Mouse (Mus musculus) lung, embryonic 14.5 days (tissue): ENCODE results near the gene Tmem242. TPM values are rescaled to one million over a fixed set of nuclear protein-coding genes. Genes with fewer than 3 reads are reported as not detected.

Experiments
- ATAC-seq: fragments of 200-750 bp; cut with Nextera tagmentation; 2 replicates; pipeline ENCODE4 v1.8.0; 2017; ENCODE audit warnings: mild to moderate bottlenecking, moderate TSS enrichment, moderate library complexity; ENCODE audit not compliant: insufficient read depth
- DNase-seq: peaks from one replicate; pipeline ENCODE4 v3.0.0-alpha.2; 2015
- H3K27ac ChIP-seq: fragments of 300-500 bp; sonication (generic); 2 replicates; pipeline ENCODE4 v1.5.1; 2014; ENCODE audit warnings: low read depth, mild to moderate bottlenecking, moderate library complexity
- H3K27me3 ChIP-seq: fragments of 300-500 bp; sonication (generic); 2 replicates; pipeline ENCODE4 v1.6.1; 2014; ENCODE audit warnings: low read length, control low read depth; ENCODE audit not compliant: insufficient read depth
- H3K36me3 ChIP-seq: fragments of 300-500 bp; sonication (generic); 2 replicates; pipeline ENCODE4 v1.6.1; 2014; ENCODE audit warnings: control low read depth; ENCODE audit not compliant: insufficient read depth
- H3K4me1 ChIP-seq: fragments of 300-500 bp; sonication (generic); 2 replicates; pipeline ENCODE4 v1.6.1; 2014; ENCODE audit warnings: antibody characterized with exemption, control low read depth; ENCODE audit not compliant: insufficient read depth
- H3K4me2 ChIP-seq: fragments of 300-500 bp; sonication (generic); 2 replicates; pipeline ENCODE4 v1.6.1; 2014; ENCODE audit warnings: mild to moderate bottlenecking
- H3K4me3 ChIP-seq: fragments of 300-500 bp; sonication (generic); 2 replicates; pipeline ENCODE4 v1.5.1; 2014; ENCODE audit warnings: low read depth, low read length
- H3K9ac ChIP-seq: fragments of 300-500 bp; sonication (generic); 2 replicates; pipeline ENCODE4 v1.6.1; 2014
- H3K9me3 ChIP-seq: fragments of 300-500 bp; sonication (generic); 2 replicates; pipeline ENCODE4 v1.6.1; 2016; ENCODE audit warnings: low read depth, low read length, control low read depth
- CTCF ChIP-seq: IDR thresholded peaks from 2 replicates; pipeline ENCODE4 v1.5.1; 2016; ENCODE audit warnings: antibody characterized with exemption, low read depth
- WGBS: fragments of 180-500 bp; shearing (Covaris S2); extraction: QIAGEN DNeasy Blood & Tissue Kit; methylation state at CpG from one replicate; pipeline ENCODE4 v1.1.7; 2014; 5-methylcytosine and 5-hydroxymethylcytosine counted together
- polyA plus RNA-seq: library from polyadenylated mRNA; unstranded; fragments of >200 nt; fragmentation: Nextera tagmentation; extraction: Ambion mirVana; gene quantifications from 2 replicates; pipeline ENCODE4 v1.2.1, GENCODE M21; 2014

Tmem242 gene
- polyA plus RNA-seq, 1 experiment from 2014 or later, result 127 TPM

GRCm38 (mm10) chr17:5429090-5429771 lies 10.8 kb downstream of the Tmem242 start:
- H3K36me3 ChIP-seq, result peaks cover 32% of the 10 kb centered on the region
- WGBS, result 57% methylated on average over 10 of the region's 10 CpGs
- no peak overlapping the region for H3K9ac ChIP-seq
- H3K4me2 ChIP-seq, result no peak overlapping the region
- peak; percentile 99 for TF ChIP-seq CTCF
- H3K27ac ChIP-seq, result no peak overlapping the region
- ATAC-seq (peak; percentile 71), DNase-seq (peak; percentile 99)
- H3K9me3 ChIP-seq, result no peaks in the 10 kb centered on the region
- no peak overlapping the region for H3K4me3 ChIP-seq
- no peaks in the 10 kb centered on the region for H3K4me1 ChIP-seq
- no peaks in the 10 kb centered on the region for H3K27me3 ChIP-seq

- H3K36me3 ChIP-seq, result peaks cover 18% of the 10 kb centered on the region
- no peak for ATAC-seq
- WGBS, result 28% methylated on average over 3 of the region's 3 CpGs
- H3K27ac ChIP-seq, result no peak overlapping the region
- no peak overlapping the region for H3K9ac ChIP-seq
- H3K4me3 ChIP-seq, result no peak overlapping the region
- no peaks in the 10 kb centered on the region for H3K9me3 ChIP-seq
- no peak overlapping the region for H3K4me2 ChIP-seq
- H3K4me1 ChIP-seq, result no peaks in the 10 kb centered on the region
- no peak for TF ChIP-seq CTCF
- no peaks in the 10 kb centered on the region for H3K27me3 ChIP-seq
- peak; percentile 26 for DNase-seq
Measured at GRCm38 (mm10) chr17:5425204-5425603, 14.9 kb downstream of the Tmem242 start.

GRCm38 (mm10) chr17:5424156-5424555 lies 15.9 kb downstream of the Tmem242 start:
- no peak for TF ChIP-seq CTCF
- WGBS, result 71% methylated on average over 8 of the region's 8 CpGs
- H3K4me2 ChIP-seq, result no peak overlapping the region
- H3K9me3 ChIP-seq, result no peaks in the 10 kb centered on the region
- peaks cover 20% of the 10 kb centered on the region for H3K36me3 ChIP-seq
- ATAC-seq (no peak), DNase-seq (no peak)
- no peaks in the 10 kb centered on the region for H3K4me1 ChIP-seq
- no peak overlapping the region for H3K4me3 ChIP-seq
- H3K9ac ChIP-seq, result no peak overlapping the region
- H3K27ac ChIP-seq, result no peak overlapping the region
- no peaks in the 10 kb centered on the region for H3K27me3 ChIP-seq

- no peaks in the 10 kb centered on the region for H3K4me1 ChIP-seq
- no peak overlapping the region for H3K9ac ChIP-seq
- H3K27ac ChIP-seq, result no peak overlapping the region
- H3K4me3 ChIP-seq, result no peak overlapping the region
- no peak for TF ChIP-seq CTCF
- H3K36me3 ChIP-seq, result peaks cover 27% of the 10 kb centered on the region
- H3K4me2 ChIP-seq, result no peak overlapping the region
- ATAC-seq (no peak), DNase-seq (peak; percentile 37)
- no peaks in the 10 kb centered on the region for H3K27me3 ChIP-seq
- no peaks in the 10 kb centered on the region for H3K9me3 ChIP-seq
- WGBS, result 32% methylated on average over 4 of the region's 4 CpGs
Measured at GRCm38 (mm10) chr17:5421835-5422234, 18.2 kb downstream of the Tmem242 start.

- H3K9me3 ChIP-seq, result no peaks in the 10 kb centered on the region
- ATAC-seq, result no peak
- peaks cover 22% of the 10 kb centered on the region for H3K36me3 ChIP-seq
- 62% methylated on average over 6 of the region's 6 CpGs for WGBS
- no peaks in the 10 kb centered on the region for H3K4me1 ChIP-seq
- TF ChIP-seq CTCF, result no peak
- no peak overlapping the region for H3K4me2 ChIP-seq
- H3K27me3 ChIP-seq, result no peaks in the 10 kb centered on the region
- no peak overlapping the region for H3K9ac ChIP-seq
- peak; percentile 31 for DNase-seq
- no peak overlapping the region for H3K27ac ChIP-seq
- H3K4me3 ChIP-seq, result no peak overlapping the region
Measured at GRCm38 (mm10) chr17:5419771-5420518, 20.1 kb downstream of the Tmem242 start.

DNA sequence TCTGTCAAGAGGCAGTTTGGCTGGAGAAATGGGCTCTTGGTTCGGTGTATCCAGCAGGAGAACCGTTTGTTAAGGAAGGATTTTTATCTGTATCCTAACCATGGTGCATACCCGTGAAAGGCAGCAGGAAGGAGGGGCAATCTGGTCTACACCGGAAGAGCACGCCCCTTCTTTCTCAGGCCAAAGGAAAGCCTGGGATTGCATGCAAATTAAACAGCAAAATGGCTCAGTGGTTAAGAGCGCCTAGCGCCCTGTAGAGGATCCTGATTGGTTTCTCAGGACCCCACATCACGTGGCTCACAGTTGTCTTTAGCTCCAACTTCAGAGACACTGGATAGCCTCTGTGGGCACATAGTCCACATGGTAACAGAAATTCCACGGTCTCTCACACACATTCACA lies 21.0 kb downstream of the Tmem242 start:
- TF ChIP-seq CTCF, result no peak
- WGBS, result 79% methylated on average over 9 of the region's 9 CpGs
- DNase-seq (no peak), ATAC-seq (no peak; the same call in 1 of the 2 replicates)
- H3K9ac ChIP-seq, result no peak overlapping the region
- no peaks in the 10 kb centered on the region for H3K9me3 ChIP-seq
- no peak overlapping the region for H3K27ac ChIP-seq
- peaks cover 22% of the 10 kb centered on the region for H3K36me3 ChIP-seq
- H3K4me1 ChIP-seq, result no peaks in the 10 kb centered on the region
- no peaks in the 10 kb centered on the region for H3K27me3 ChIP-seq
- H3K4me3 ChIP-seq, result no peak overlapping the region
- H3K4me2 ChIP-seq, result no peak overlapping the region

- Histone ChIP-seq H3K4me3 (no peak within 1 kb of the TSS), H3K27ac (no peak within 1 kb of the TSS), H3K36me3 (peaks cover 26% of the 10 kb centered on the region), H3K4me2 (no peak within 1 kb of the TSS), H3K9ac (no peak within 1 kb of the TSS), H3K9me3 (no peaks in the 10 kb centered on the region), H3K4me1 (no peaks in the 10 kb centered on the region), H3K27me3 (no peaks in the 10 kb centered on the region)
- ATAC-seq (no peak), DNase-seq (no peak)
- 94% methylated on average over 11 of the region's 11 CpGs for WGBS
- TF ChIP-seq CTCF, result no peak
Measured at GRCm38 (mm10) chr17:5418545-5418944, 21.5 kb downstream of the Tmem242 start, which contains the start of gene Ldhal6b. Ldhal6b (minus strand) TSS chr17:5418767.
